Mouse (Mus musculus) midbrain, embryonic 15.5 days (tissue): ENCODE data around the gene Rnf215. TPM values are rescaled to one million over a fixed set of nuclear protein-coding genes. Genes with fewer than 3 reads are reported as not detected.
A peak's percentile ranks its signal among the peaks of the same experiment; 100 is the strongest.

Experiments used
- ATAC-seq: fragments of 200-750 bp; cut with Nextera tagmentation; replicated peaks from 2 replicates; pipeline ENCODE4 v1.8.0; 2017; ENCODE audit warnings: moderate TSS enrichment
- H3K27ac ChIP-seq: fragments of 300-500 bp; sonication (generic); 2 replicates; pipeline ENCODE4 v1.5.1; 2015; ENCODE audit warnings: mild to moderate bottlenecking, inconsistent platforms
- H3K27me3 ChIP-seq: fragments of 300-500 bp; sonication (generic); replicated peaks from 2 replicates; pipeline ENCODE4 v1.6.1; 2015; ENCODE audit warnings: inconsistent platforms
- H3K36me3 ChIP-seq: fragments of 300-500 bp; sonication (generic); replicated peaks from 2 replicates; pipeline ENCODE4 v1.6.1; 2015; ENCODE audit warnings: inconsistent platforms
- H3K4me1 ChIP-seq: fragments of 300-500 bp; sonication (generic); 2 replicates; pipeline ENCODE4 v1.6.1; 2015; ENCODE audit warnings: inconsistent platforms
- H3K4me2 ChIP-seq: fragments of 300-500 bp; sonication (generic); 2 replicates; pipeline ENCODE4 v1.6.1; 2015; ENCODE audit warnings: inconsistent platforms, mild to moderate bottlenecking, moderate library complexity
- H3K4me3 ChIP-seq: fragments of 300-500 bp; sonication (generic); 2 replicates; pipeline ENCODE4 v1.5.1; 2015; ENCODE audit warnings: mild to moderate bottlenecking, inconsistent platforms
- H3K9ac ChIP-seq: fragments of 300-500 bp; sonication (generic); 2 replicates; pipeline ENCODE4 v1.6.1; 2015; ENCODE audit warnings: mild to moderate bottlenecking, inconsistent platforms
- H3K9me3 ChIP-seq: fragments of 300-500 bp; sonication (generic); 2 replicates; pipeline ENCODE4 v1.6.1; 2016; ENCODE audit warnings: inconsistent platforms
- WGBS: fragments of 180-500 bp; shearing (Covaris S2); methylation state at CpG from one replicate; pipeline ENCODE4 v1.1.7; 2015; ENCODE audit warnings: mixed read lengths; 5-methylcytosine and 5-hydroxymethylcytosine counted together
- polyA plus RNA-seq: library from polyadenylated mRNA; unstranded; fragments of >200 nt; fragmentation: Nextera tagmentation; extraction: Ambion mirVana; gene quantifications from 2 replicates; pipeline ENCODE4 v1.2.1, GENCODE M21; 2015

The Rnf215 gene
- polyA plus RNA-seq: 55.3 and 55.4 TPM in 2 replicates

- Histone ChIP-seq H3K4me1 (peaks cover 34% of the 10 kb centered on the region), H3K27me3 (no peaks in the 10 kb centered on the region), H3K9ac (peak within 1 kb of the TSS; percentile 96), H3K4me2 (peak within 1 kb of the TSS; percentile 89), H3K9me3 (no peaks in the 10 kb centered on the region), H3K4me3 (peak within 1 kb of the TSS; percentile 91), H3K36me3 (no peaks in the 10 kb centered on the region; the same call in 1 of the 2 replicates), H3K27ac (peak within 1 kb of the TSS; percentile 94)
- ATAC-seq: peak; percentile 90
- under 1% methylated on average over 60 of the region's 66 CpGs for WGBS
These were observed at the start of gene Rnf215 for GRCm38 (mm10) chr11:4134986-4135935. Gene Rnf215 (plus strand): TSS chr11:4135202.

DNA sequence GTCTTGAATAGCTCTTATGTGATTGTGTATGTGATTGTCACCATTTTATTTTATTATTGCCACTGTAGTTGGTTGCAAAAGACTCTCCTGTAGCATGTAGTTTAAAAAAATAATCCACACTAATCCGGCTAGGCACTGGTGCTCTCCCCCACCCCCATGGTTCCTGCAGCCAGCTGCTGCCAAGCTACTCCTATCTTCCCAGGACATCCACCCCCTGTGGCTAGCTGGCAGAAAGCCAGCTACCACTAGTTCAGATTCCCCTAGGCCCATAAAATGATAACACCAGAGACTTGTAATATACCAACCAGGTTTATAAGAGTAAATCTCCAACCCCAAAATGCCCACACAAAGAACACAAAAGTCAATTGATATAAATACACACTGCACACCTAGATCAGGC, 48.8 kb upstream of the Rnf215 start:
- H3K27me3 ChIP-seq: no peaks in the 10 kb centered on the region
- no peaks in the 10 kb centered on the region; the same call in 1 of the 2 replicates for H3K9me3 ChIP-seq
- no peak for ATAC-seq
- H3K4me2 ChIP-seq: no peak overlapping the region
- H3K4me1 ChIP-seq: 0 out of 2 replicates have a peak, but pooled peaks cover 2% of the 10 kb centered on the region
- no peak overlapping the region for H3K4me3 ChIP-seq
- WGBS: 19% methylated on average over 1 of the region's 1 CpGs
- no peak overlapping the region for H3K27ac ChIP-seq
- H3K36me3 ChIP-seq: no peaks in the 10 kb centered on the region
- no peak overlapping the region for H3K9ac ChIP-seq

DNA sequence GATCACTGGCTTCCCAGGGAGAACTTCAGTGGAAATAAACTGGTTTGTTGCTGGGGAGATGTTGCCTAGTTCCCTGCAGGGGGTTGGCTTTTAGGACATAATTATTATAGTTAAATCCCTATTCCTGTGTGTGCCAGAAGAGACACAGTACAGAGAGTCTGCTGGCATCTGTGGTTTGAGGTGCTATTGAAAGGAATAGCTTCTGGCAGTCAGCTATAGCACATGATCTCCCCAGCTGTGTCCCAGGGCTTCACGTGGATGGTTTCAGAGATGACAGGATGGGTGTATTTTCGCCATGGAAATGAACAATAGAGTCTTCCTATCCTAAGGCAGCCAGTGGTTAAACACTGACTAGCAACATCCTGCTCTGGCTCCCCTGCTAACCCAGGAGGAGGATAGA, 47.7 kb upstream of the Rnf215 start:
- Histone ChIP-seq H3K9ac (no peak overlapping the region), H3K36me3 (no peaks in the 10 kb centered on the region), H3K27ac (no peak overlapping the region), H3K9me3 (no peaks in the 10 kb centered on the region; the same call in 1 of the 2 replicates), H3K4me1 (0 out of 2 replicates have a peak, but pooled peaks cover 2% of the 10 kb centered on the region), H3K27me3 (no peaks in the 10 kb centered on the region), H3K4me3 (no peak overlapping the region), H3K4me2 (no peak overlapping the region)
- WGBS: 47% methylated on average over 2 of the region's 2 CpGs
- ATAC-seq: no peak

- H3K4me1 ChIP-seq: peaks cover 32% of the 10 kb centered on the region
- no peak overlapping the region for H3K9ac ChIP-seq
- no peaks in the 10 kb centered on the region for H3K36me3 ChIP-seq
- H3K4me2 ChIP-seq: peak overlapping the region; percentile 84
- no peak overlapping the region for H3K27ac ChIP-seq
- H3K9me3 ChIP-seq: no peaks in the 10 kb centered on the region; the same call in 1 of the 2 replicates
- H3K27me3 ChIP-seq: no peaks in the 10 kb centered on the region
- no peak for ATAC-seq
- no peak overlapping the region for H3K4me3 ChIP-seq
- 86% methylated on average over 18 of the region's 18 CpGs for WGBS
These were observed 41.3 kb upstream of the Rnf215 start for GRCm38 (mm10) chr11:4093459-4094377.

GRCm38 (mm10) chr11:4094378-4095170, 40.4 kb upstream of the Rnf215 start:
- H3K9ac ChIP-seq: peak overlapping the region; percentile 51
- peak overlapping the region; percentile 84 for H3K4me2 ChIP-seq
- H3K27ac ChIP-seq: peak overlapping the region; percentile 89
- H3K27me3 ChIP-seq: no peaks in the 10 kb centered on the region
- peaks cover 32% of the 10 kb centered on the region for H3K4me1 ChIP-seq
- no peak for ATAC-seq
- H3K4me3 ChIP-seq: peak overlapping the region; percentile 56
- H3K9me3 ChIP-seq: no peaks in the 10 kb centered on the region; the same call in 1 of the 2 replicates
- no peaks in the 10 kb centered on the region for H3K36me3 ChIP-seq
- WGBS: 4% methylated on average over 23 of the region's 24 CpGs

- Histone ChIP-seq H3K36me3 (no peaks in the 10 kb centered on the region), H3K9ac (peak within 1 kb of the TSS; percentile 51), H3K9me3 (no peaks in the 10 kb centered on the region; the same call in 1 of the 2 replicates), H3K27me3 (no peaks in the 10 kb centered on the region), H3K4me3 (peak within 1 kb of the TSS; percentile 56), H3K4me1 (peaks cover 32% of the 10 kb centered on the region), H3K27ac (peak within 1 kb of the TSS; percentile 89), H3K4me2 (peak within 1 kb of the TSS; percentile 84)
- no peak; the same call in 1 of the 2 replicates for ATAC-seq
- 8% methylated on average over 32 of the region's 34 CpGs for WGBS
These were observed 39.6 kb upstream of the Rnf215 start, which contains the start of gene Mtfp1 for GRCm38 (mm10) chr11:4095171-4096053. Gene Mtfp1 (minus strand): TSS chr11:4095445.

- Histone ChIP-seq H3K9me3 (no peaks in the 10 kb centered on the region), H3K36me3 (no peaks in the 10 kb centered on the region), H3K9ac (peak overlapping the region; percentile 70), H3K4me3 (peak overlapping the region; percentile 56), H3K27ac (peak overlapping the region; percentile 89), H3K4me1 (peaks cover 32% of the 10 kb centered on the region), H3K4me2 (peak overlapping the region; percentile 84), H3K27me3 (no peaks in the 10 kb centered on the region)
- ATAC-seq: peak; percentile 95
- WGBS: 3% methylated on average over 45 of the region's 45 CpGs
These were observed 38.7 kb upstream of the Rnf215 start for GRCm38 (mm10) chr11:4096054-4096984.

GRCm38 (mm10) chr11:4097091-4097621, 37.8 kb upstream of the Rnf215 start:
- H3K27me3 ChIP-seq: no peaks in the 10 kb centered on the region
- 28% methylated on average over 10 of the region's 10 CpGs for WGBS
- ATAC-seq: peak; percentile 57

GRCm38 (mm10) chr11:4098120-4098519, 36.9 kb upstream of the Rnf215 start:
- Histone ChIP-seq H3K36me3 (peaks cover 4% of the 10 kb centered on the region; the same call in 1 of the 2 replicates), H3K4me1 (peaks cover 32% of the 10 kb centered on the region), H3K4me2 (no peak overlapping the region), H3K9ac (no peak overlapping the region), H3K27me3 (no peaks in the 10 kb centered on the region), H3K4me3 (no peak overlapping the region), H3K27ac (no peak overlapping the region), H3K9me3 (no peaks in the 10 kb centered on the region)
- 70% methylated on average over 8 of the region's 8 CpGs for WGBS
- ATAC-seq: no peak

More at GRCm38 (mm10) chr11:4097091-4097621, 37.8 kb upstream of the Rnf215 start:
- Histone ChIP-seq H3K9ac (peak overlapping the region; percentile 70), H3K4me1 (peaks cover 32% of the 10 kb centered on the region), H3K4me2 (peak overlapping the region; percentile 84), H3K27ac (peak overlapping the region; percentile 89), H3K9me3 (no peaks in the 10 kb centered on the region), H3K36me3 (no peaks in the 10 kb centered on the region), H3K4me3 (peak overlapping the region; percentile 56)
